Mouse (Mus musculus) limb, embryonic 15.5 days (tissue): ENCODE measurements at regions not wholly inside any gene's neighbourhood (a gene's known extent, or its start where the extent isn't known, plus 50 kb on each side); places are given as distances from the start of the nearest gene placed in this dataset.
A peak's percentile ranks its signal among the peaks of the same experiment; 100 is the strongest.

ENCODE experiments used
- ATAC-seq: fragments of 200-750 bp; cut with Nextera tagmentation; 2 replicates; pipeline ENCODE4 v1.8.0; 2017; ENCODE audit warnings: low read depth, moderate TSS enrichment; ENCODE audit not compliant: insufficient number of reproducible peaks, low FRiP score, low TSS enrichment
- H3K27ac ChIP-seq: fragments of 300-500 bp; sonication (generic); 2 replicates; pipeline ENCODE4 v1.5.1; 2015; ENCODE audit warnings: moderate library complexity, mild to moderate bottlenecking, inconsistent platforms
- H3K27me3 ChIP-seq: fragments of 300-500 bp; sonication (generic); 2 replicates; pipeline ENCODE4 v1.6.1; 2015; ENCODE audit warnings: inconsistent platforms
- H3K36me3 ChIP-seq: fragments of 300-500 bp; sonication (generic); 2 replicates; pipeline ENCODE4 v1.6.1; 2015; ENCODE audit warnings: inconsistent platforms
- H3K4me1 ChIP-seq: fragments of 300-500 bp; sonication (generic); 2 replicates; pipeline ENCODE4 v1.6.1; 2015; ENCODE audit warnings: inconsistent platforms
- H3K4me2 ChIP-seq: fragments of 300-500 bp; sonication (generic); 2 replicates; pipeline ENCODE4 v1.6.1; 2015; ENCODE audit warnings: mild to moderate bottlenecking, inconsistent platforms
- H3K4me3 ChIP-seq: fragments of 300-500 bp; sonication (generic); 2 replicates; pipeline ENCODE4 v1.5.1; 2015; ENCODE audit warnings: mild to moderate bottlenecking, inconsistent platforms
- H3K9ac ChIP-seq: fragments of 300-500 bp; sonication (generic); 2 replicates; pipeline ENCODE4 v1.6.1; 2015; ENCODE audit warnings: inconsistent platforms
- H3K9me3 ChIP-seq: fragments of 300-500 bp; sonication (generic); 2 replicates; pipeline ENCODE4 v1.6.1; 2016; ENCODE audit warnings: inconsistent platforms
- WGBS: fragments of 180-500 bp; shearing (Covaris S2); methylation state at CpG from one replicate; pipeline ENCODE4 v1.1.7; 2015; 5-methylcytosine and 5-hydroxymethylcytosine counted together

GRCm38 (mm10) chr14:47989315-47989714 lies 131.3 kb upstream of the Peli2 start:
- Histone ChIP-seq H3K9me3 (no peaks in the 10 kb centered on the region), H3K4me1 (peaks cover 10% of the 10 kb centered on the region), H3K36me3 (no peaks in the 10 kb centered on the region), H3K9ac (no peak overlapping the region), H3K27me3 (no peaks in the 10 kb centered on the region), H3K4me3 (no peak overlapping the region), H3K27ac (no peak overlapping the region), H3K4me2 (no peak overlapping the region)
- 53% methylated on average over 5 of the region's 5 CpGs for WGBS
- no peak for ATAC-seq

GRCm38 (mm10) chr14:47990716-47991115 lies 129.9 kb upstream of the Peli2 start:
- peaks cover 10% of the 10 kb centered on the region for H3K4me1 ChIP-seq
- no peaks in the 10 kb centered on the region for H3K27me3 ChIP-seq
- no peak overlapping the region for H3K27ac ChIP-seq
- H3K36me3 ChIP-seq = no peaks in the 10 kb centered on the region
- H3K9ac ChIP-seq = no peak overlapping the region
- H3K4me2 ChIP-seq = no peak overlapping the region
- H3K4me3 ChIP-seq = no peak overlapping the region
- 64% methylated on average over 3 of the region's 3 CpGs for WGBS
- no peak for ATAC-seq
- H3K9me3 ChIP-seq = no peaks in the 10 kb centered on the region

GRCm38 (mm10) chr14:47991546-47991945 lies 129.1 kb upstream of the Peli2 start:
- H3K9me3 ChIP-seq = no peaks in the 10 kb centered on the region
- 90% methylated on average over 7 of the region's 7 CpGs for WGBS
- no peak overlapping the region for H3K4me3 ChIP-seq
- H3K4me1 ChIP-seq = peaks cover 7% of the 10 kb centered on the region; the same call in 1 of the 2 replicates
- H3K27me3 ChIP-seq = no peaks in the 10 kb centered on the region
- no peak overlapping the region for H3K4me2 ChIP-seq
- ATAC-seq = no peak
- no peaks in the 10 kb centered on the region for H3K36me3 ChIP-seq
- H3K9ac ChIP-seq = no peak overlapping the region
- no peak overlapping the region for H3K27ac ChIP-seq

- H3K4me3 ChIP-seq = no peak overlapping the region
- H3K9ac ChIP-seq = no peak overlapping the region
- H3K27ac ChIP-seq = no peak overlapping the region
- no peaks in the 10 kb centered on the region for H3K27me3 ChIP-seq
- ATAC-seq = no peak
- H3K36me3 ChIP-seq = no peaks in the 10 kb centered on the region
- 68% methylated on average over 5 of the region's 5 CpGs for WGBS
- H3K4me1 ChIP-seq = peaks cover 4% of the 10 kb centered on the region; the same call in 1 of the 2 replicates
- H3K4me2 ChIP-seq = no peak overlapping the region
- no peaks in the 10 kb centered on the region for H3K9me3 ChIP-seq
Measured at GRCm38 (mm10) chr14:47992091-47992490, 128.5 kb upstream of the Peli2 start.

- ATAC-seq = no peak
- no peak overlapping the region for H3K4me3 ChIP-seq
- no peak overlapping the region for H3K4me2 ChIP-seq
- H3K27me3 ChIP-seq = no peaks in the 10 kb centered on the region
- no peaks in the 10 kb centered on the region for H3K4me1 ChIP-seq
- WGBS = 88% methylated on average over 5 of the region's 5 CpGs
- H3K9ac ChIP-seq = no peak overlapping the region
- no peaks in the 10 kb centered on the region for H3K9me3 ChIP-seq
- no peak overlapping the region for H3K27ac ChIP-seq
- no peaks in the 10 kb centered on the region for H3K36me3 ChIP-seq
Measured at GRCm38 (mm10) chr14:47992851-47993250, 127.8 kb upstream of the Peli2 start.

DNA sequence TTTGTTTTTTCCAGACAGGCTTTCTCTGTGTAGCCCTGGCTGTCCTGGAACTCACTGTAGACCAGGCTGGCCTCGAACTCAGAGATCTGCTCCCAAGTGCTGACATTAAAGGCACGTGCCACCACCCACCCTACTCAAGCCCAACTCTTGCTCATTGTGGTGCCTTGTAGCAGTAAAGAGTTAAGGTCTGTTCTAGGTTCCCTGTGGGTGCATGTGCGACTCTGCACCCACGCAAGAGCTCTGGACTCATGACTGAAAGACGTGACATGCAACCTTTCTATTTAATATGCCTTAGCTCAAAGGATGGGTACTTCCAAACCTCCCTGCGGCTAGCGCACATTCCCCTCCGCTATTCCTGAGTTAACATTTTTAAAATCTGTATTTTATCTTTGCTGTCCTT lies 121.7 kb upstream of the Peli2 start:
- WGBS = 95% methylated on average over 8 of the region's 8 CpGs
- ATAC-seq = no peak

DNA sequence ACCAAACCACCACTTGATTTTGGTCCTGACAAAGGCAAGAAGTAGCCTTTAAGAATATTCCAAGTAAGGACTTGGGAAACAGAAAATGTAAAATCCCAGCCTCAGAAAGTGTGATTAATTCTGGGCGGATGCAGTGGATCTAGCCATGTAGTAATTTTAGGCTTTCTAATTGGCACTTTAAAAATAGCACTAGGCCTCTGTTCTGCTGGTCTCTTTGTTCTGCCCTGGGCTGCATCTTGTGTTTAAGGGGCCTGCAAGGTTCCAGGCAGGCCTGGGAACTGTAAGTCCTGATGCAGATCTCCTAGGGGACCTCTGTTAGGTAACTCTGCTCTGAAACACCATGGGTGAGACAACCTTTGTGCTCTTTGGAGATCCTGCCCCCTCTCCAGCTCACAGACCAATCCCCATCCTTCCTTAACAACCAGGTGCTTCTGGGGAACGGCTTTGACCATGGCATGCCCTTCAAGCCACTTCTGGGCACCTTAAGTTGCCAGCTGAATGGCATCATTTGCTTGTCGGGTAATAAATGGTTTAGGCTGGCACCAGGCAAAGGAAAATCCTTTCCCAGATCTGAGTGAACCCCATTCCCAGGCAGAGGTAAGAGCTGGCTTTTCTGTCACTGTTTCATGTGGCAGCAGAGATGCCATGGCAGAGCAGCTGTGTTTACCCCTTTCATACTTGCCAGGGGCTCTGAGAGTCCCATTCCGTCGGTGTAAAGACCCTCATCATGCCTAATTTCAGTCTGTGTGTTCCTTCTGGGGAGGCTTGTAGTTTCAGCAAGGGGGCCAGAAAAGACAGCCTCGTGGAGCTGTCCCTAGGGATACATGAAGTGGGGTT lies 115.3 kb upstream of the Peli2 start:
- H3K4me2 ChIP-seq = no peak overlapping the region
- H3K27me3 ChIP-seq = no peaks in the 10 kb centered on the region
- H3K9me3 ChIP-seq = no peaks in the 10 kb centered on the region
- H3K36me3 ChIP-seq = no peaks in the 10 kb centered on the region
- H3K4me3 ChIP-seq = no peak overlapping the region
- no peak overlapping the region for H3K9ac ChIP-seq
- WGBS = 54% methylated on average over 6 of the region's 6 CpGs
- ATAC-seq = no peak
- H3K27ac ChIP-seq = 0 out of 2 replicates have a peak overlapping the region, but pooled peaks have one; percentile 11
- H3K4me1 ChIP-seq = peaks cover 12% of the 10 kb centered on the region; the same call in 1 of the 2 replicates

More for the DNA sequence above, 121.7 kb upstream of the Peli2 start:
- Histone ChIP-seq H3K9ac (no peak overlapping the region), H3K27ac (no peak overlapping the region), H3K4me3 (no peak overlapping the region), H3K9me3 (no peaks in the 10 kb centered on the region), H3K27me3 (no peaks in the 10 kb centered on the region), H3K4me1 (no peaks in the 10 kb centered on the region), H3K4me2 (no peak overlapping the region), H3K36me3 (no peaks in the 10 kb centered on the region)

DNA sequence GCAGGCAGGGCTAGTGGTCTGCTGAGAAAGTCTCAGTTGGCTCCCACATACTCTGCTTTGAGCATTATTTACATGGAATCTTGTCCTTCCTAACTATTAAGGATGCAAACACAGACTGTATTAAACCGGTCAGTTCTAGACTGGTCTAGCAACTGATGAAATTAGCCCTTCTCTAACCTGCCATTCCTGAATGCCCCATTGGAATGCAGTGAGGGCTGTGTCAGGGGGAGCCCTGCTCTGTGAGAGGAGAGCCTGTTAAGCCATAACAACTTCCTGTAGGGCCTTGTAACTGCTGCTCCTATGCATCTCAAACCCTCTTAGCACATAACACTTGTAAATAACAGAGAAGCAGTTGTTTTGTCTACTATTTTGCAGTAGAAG lies 114.7 kb upstream of the Peli2 start:
- no peaks in the 10 kb centered on the region for H3K27me3 ChIP-seq
- H3K36me3 ChIP-seq = no peaks in the 10 kb centered on the region
- no peak overlapping the region for H3K4me2 ChIP-seq
- no peak for ATAC-seq
- 34% methylated on average over 1 of the region's 1 CpGs for WGBS
- H3K9ac ChIP-seq = no peak overlapping the region
- H3K4me3 ChIP-seq = no peak overlapping the region
- H3K4me1 ChIP-seq = peaks cover 12% of the 10 kb centered on the region; the same call in 1 of the 2 replicates
- no peak overlapping the region for H3K27ac ChIP-seq
- H3K9me3 ChIP-seq = no peaks in the 10 kb centered on the region

GRCm38 (mm10) chr14:48012361-48013215 lies 108.0 kb upstream of the Peli2 start:
- Histone ChIP-seq H3K9me3 (no peaks in the 10 kb centered on the region), H3K9ac (no peak overlapping the region), H3K27me3 (no peaks in the 10 kb centered on the region), H3K4me2 (no peak overlapping the region), H3K27ac (no peak overlapping the region), H3K4me1 (0 out of 2 replicates have a peak, but pooled peaks cover 2% of the 10 kb centered on the region), H3K36me3 (no peaks in the 10 kb centered on the region), H3K4me3 (no peak overlapping the region)
- 58% methylated on average over 2 of the region's 2 CpGs for WGBS
- ATAC-seq = no peak

DNA sequence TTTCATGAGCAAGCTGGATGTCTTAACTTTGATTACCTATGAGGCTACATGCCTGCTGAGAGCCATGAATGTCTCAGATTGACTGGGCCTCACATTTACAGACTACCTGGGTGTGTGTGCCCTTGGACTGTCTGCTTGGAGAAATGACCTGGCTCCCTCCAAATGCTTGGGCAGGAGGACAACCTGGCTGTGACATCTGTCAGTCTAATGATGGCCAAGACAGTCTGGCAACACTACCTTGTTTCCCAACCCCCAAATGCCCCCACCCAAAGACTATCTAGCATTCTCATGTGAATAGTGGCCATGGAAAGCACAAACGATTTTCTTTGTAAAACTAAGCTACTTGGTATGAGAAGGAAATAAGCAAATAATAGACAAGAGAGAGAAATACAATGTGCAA lies 107.2 kb upstream of the Peli2 start:
- no peak overlapping the region for H3K4me3 ChIP-seq
- no peak overlapping the region for H3K9ac ChIP-seq
- no peaks in the 10 kb centered on the region for H3K27me3 ChIP-seq
- no peaks in the 10 kb centered on the region for H3K9me3 ChIP-seq
- H3K36me3 ChIP-seq = no peaks in the 10 kb centered on the region
- no peak overlapping the region for H3K4me2 ChIP-seq
- 86% methylated on average over 1 of the region's 1 CpGs for WGBS
- ATAC-seq = no peak
- 0 out of 2 replicates have a peak, but pooled peaks cover 2% of the 10 kb centered on the region for H3K4me1 ChIP-seq
- no peak overlapping the region for H3K27ac ChIP-seq

- Histone ChIP-seq H3K36me3 (no peaks in the 10 kb centered on the region), H3K9ac (no peak overlapping the region), H3K4me1 (0 out of 2 replicates have a peak, but pooled peaks cover 2% of the 10 kb centered on the region), H3K4me3 (no peak overlapping the region), H3K27ac (no peak overlapping the region), H3K9me3 (no peaks in the 10 kb centered on the region), H3K27me3 (no peaks in the 10 kb centered on the region), H3K4me2 (no peak overlapping the region)
- WGBS = 78% methylated on average over 2 of the region's 2 CpGs
- ATAC-seq = no peak
Measured at GRCm38 (mm10) chr14:48014776-48015175, 105.8 kb upstream of the Peli2 start.

DNA sequence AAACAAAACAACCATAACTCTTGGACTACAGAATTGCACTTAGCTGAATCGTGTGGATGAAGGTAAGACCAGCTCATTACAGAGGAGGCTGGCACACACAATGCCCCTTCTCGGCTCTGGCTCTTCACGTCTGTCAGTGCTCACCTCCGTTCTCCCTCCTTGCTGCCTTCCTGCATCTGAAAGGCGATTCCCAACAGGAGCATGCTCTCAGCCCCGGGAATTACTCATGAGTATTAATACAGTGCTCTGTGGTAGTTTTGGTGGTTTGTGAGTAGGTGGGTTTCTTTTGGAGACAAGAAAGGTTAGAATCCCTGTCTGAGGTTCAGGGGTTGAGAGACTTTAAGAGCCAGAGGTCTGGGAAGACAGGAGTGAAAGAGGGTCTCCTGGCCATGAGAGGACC lies 102.7 kb upstream of the Peli2 start:
- 79% methylated on average over 6 of the region's 6 CpGs for WGBS
- H3K27me3 ChIP-seq = no peaks in the 10 kb centered on the region
- ATAC-seq = no peak

More for the DNA sequence above, 102.7 kb upstream of the Peli2 start:
- Histone ChIP-seq H3K9ac (no peak overlapping the region), H3K4me3 (no peak overlapping the region), H3K27ac (no peak overlapping the region), H3K4me2 (no peak overlapping the region), H3K4me1 (no peaks in the 10 kb centered on the region), H3K36me3 (no peaks in the 10 kb centered on the region), H3K9me3 (no peaks in the 10 kb centered on the region)
